Mouse (Mus musculus): ENCODE results near the gene Gm7247. TPM values are rescaled to one million over a fixed set of nuclear protein-coding genes. Genes with fewer than 3 reads are reported as not detected.
"Not testable (repeated sequence)": the region's sequence is repeated elsewhere in the genome, so short reads cannot be mapped to it uniquely, and the experiment has no call there.

The Gm7247 gene
- total and polyA plus RNA-seq, 2 experiments: not detected

DNA sequence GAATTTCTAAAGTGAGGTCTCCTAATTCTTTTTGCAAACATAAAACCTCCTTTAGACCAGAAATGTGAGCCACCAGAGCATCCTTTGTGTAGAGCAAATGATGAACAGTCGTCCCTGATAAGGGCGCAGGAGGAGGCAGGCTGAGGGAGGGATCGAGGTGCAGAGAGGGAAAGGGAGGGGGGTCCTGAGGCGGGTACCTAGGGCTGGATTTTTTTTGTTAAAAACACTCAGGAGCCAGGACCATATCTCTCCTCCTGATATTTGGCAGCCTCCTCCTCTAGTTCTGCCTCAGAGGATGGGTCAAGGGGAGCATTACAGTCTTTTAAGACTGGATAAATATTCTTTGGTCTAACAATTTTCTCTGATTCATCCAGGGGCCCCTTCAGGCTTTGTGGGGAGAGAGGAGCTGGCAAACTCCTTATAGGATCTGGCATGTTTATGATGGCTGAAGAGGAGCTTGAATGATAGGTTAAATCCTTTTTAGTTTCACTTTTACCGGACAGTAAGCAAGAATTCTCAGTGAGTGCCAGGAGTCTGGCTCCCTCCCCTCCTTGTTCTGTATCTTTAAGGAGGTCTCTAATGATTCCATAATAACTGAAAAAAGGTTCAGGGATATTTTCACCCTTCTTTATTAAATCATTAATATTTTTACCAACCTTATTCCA is 120.6 kb downstream of the Gm7247 start:
- DNase-seq (ENCODE audit: extremely low read depth, low read depth, low spot score): peak; percentile 20
- H3K4me3 ChIP-seq (ENCODE audit: insufficient read depth, low read depth, low read length): no peak overlapping the region

DNA sequence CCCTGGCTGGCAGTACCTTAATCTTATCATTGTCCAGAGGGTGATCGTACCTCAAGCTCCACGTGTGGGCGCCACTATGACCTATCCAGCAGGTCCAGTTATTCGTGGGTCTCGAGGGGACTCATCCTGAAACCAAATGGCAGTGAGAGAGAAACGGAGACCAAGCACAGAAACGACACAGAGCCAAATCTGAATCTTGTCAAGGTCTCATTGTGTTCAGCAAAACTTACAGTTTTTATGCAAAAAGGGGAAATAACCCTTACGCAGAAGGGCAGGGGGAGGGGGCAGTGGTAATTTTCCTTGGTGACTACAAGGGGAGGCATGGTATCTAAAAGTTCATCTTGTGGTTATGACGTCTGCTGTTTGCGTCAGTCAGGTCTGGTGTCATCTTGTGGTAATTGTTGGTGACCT is 121.4 kb downstream of the Gm7247 start:
- WGBS: 74% methylated on average over 10 of the region's 10 CpGs
- H3K27ac ChIP-seq (replicated peaks; ENCODE audit: insufficient read depth, low read depth, low read length); H3K9ac ChIP-seq (ENCODE audit: low read depth, low read length); H3K4me3 ChIP-seq (ENCODE audit: insufficient read depth, low read depth, low read length); H3K79me2 ChIP-seq (ENCODE audit: control insufficient read depth, insufficient read depth, low read length); H3K4me1 ChIP-seq (ENCODE audit: control insufficient read depth, insufficient read depth, low read length); H3K27me3 ChIP-seq (ENCODE audit: control insufficient read depth, insufficient read depth, low read length); H3K36me3 ChIP-seq (ENCODE audit: control insufficient read depth, insufficient read depth, low read length); DNase-seq (ENCODE audit: extremely low read depth, low read depth, low spot score): not testable (repeated sequence)

More for the DNA sequence above, 120.6 kb downstream of the Gm7247 start:
- Histone ChIP-seq H3K4me1 (ENCODE audit: control insufficient read depth, insufficient read depth, low read length) (no peaks in the 10 kb centered on the region), H3K79me2 (ENCODE audit: control insufficient read depth, insufficient read depth, low read length) (no peaks in the 10 kb centered on the region), H3K27me3 (ENCODE audit: control insufficient read depth, insufficient read depth, low read length) (no peaks in the 10 kb centered on the region), H3K9ac (ENCODE audit: low read depth, low read length) (no peak overlapping the region), H3K36me3 (ENCODE audit: control insufficient read depth, insufficient read depth, low read length) (no peaks in the 10 kb centered on the region), H3K27ac (replicated peaks; ENCODE audit: insufficient read depth, low read depth, low read length) (no peak overlapping the region)
- TF ChIP-seq CTCF (IDR thresholded peaks at IDR 0.05; ENCODE audit: low read depth, low read length) (no peak), POLR2A (IDR thresholded peaks at IDR 0.05; ENCODE audit: extremely low read depth, insufficient read depth, low read length) (no peak)
- 75% methylated on average over 5 of the region's 5 CpGs for WGBS

DNA sequence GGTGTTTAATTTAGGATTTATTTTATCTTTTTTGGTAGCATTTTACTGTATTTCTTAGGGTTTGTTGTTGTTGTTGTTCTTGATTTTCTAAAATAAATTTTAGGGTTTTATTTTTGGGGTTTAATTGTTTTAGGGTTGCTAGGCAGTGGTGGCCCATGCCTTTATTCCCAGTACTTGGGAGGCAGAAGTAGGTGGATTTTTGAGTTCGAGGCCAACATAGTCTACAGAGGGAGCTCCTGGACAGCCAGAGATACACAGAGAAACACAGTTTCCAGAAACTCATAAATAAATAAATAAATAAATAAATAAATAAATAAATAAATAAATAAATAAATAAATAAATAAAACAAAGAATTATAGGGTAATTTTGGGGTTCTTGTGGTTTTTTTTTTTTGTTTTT is 122.1 kb downstream of the Gm7247 start:
- Histone ChIP-seq H3K27me3 (ENCODE audit: control insufficient read depth, insufficient read depth, low read length) (no peaks in the 10 kb centered on the region), H3K27ac (replicated peaks; ENCODE audit: insufficient read depth, low read depth, low read length) (no peak overlapping the region), H3K9ac (ENCODE audit: low read depth, low read length) (no peak overlapping the region), H3K36me3 (ENCODE audit: control insufficient read depth, insufficient read depth, low read length) (no peaks in the 10 kb centered on the region), H3K4me3 (ENCODE audit: insufficient read depth, low read depth, low read length) (no peak overlapping the region), H3K79me2 (ENCODE audit: control insufficient read depth, insufficient read depth, low read length) (no peaks in the 10 kb centered on the region), H3K4me1 (ENCODE audit: control insufficient read depth, insufficient read depth, low read length) (no peaks in the 10 kb centered on the region)
- no peak for DNase-seq (ENCODE audit: extremely low read depth, low read depth, low spot score)
- TF ChIP-seq POLR2A (IDR thresholded peaks at IDR 0.05; ENCODE audit: extremely low read depth, insufficient read depth, low read length) (no peak), CTCF (IDR thresholded peaks at IDR 0.05; ENCODE audit: low read depth, low read length) (no peak)
- WGBS: 91% methylated on average over 1 of the region's 1 CpGs

DNA sequence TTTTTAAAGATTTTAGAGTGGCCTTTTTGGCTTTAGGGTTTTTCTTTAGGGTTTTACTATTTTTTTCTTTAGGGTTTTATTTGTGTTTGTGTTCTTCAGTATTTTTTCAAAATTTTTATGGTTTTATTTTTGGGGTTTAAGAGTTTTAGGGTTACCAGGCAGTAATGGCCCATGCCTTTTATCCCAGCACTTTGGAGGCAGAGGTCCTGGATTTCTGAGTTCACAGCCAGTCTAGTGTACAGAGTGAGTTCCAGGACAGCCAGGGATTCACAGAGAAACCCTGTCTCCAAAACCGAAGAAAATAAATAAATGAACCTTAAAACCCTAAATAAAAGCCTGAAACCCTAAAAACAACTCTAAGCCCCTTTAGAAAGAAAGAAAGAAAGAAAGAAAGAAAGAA is 124.6 kb downstream of the Gm7247 start:
- WGBS: 82% methylated on average over 1 of the region's 1 CpGs
- TF ChIP-seq POLR2A (IDR thresholded peaks at IDR 0.05; ENCODE audit: extremely low read depth, insufficient read depth, low read length) (no peak), CTCF (IDR thresholded peaks at IDR 0.05; ENCODE audit: low read depth, low read length) (no peak)
- Histone ChIP-seq H3K9ac (ENCODE audit: low read depth, low read length) (no peak overlapping the region), H3K36me3 (ENCODE audit: control insufficient read depth, insufficient read depth, low read length) (no peaks in the 10 kb centered on the region), H3K27me3 (ENCODE audit: control insufficient read depth, insufficient read depth, low read length) (no peaks in the 10 kb centered on the region), H3K27ac (replicated peaks; ENCODE audit: insufficient read depth, low read depth, low read length) (no peak overlapping the region), H3K4me1 (ENCODE audit: control insufficient read depth, insufficient read depth, low read length) (no peaks in the 10 kb centered on the region), H3K4me3 (ENCODE audit: insufficient read depth, low read depth, low read length) (no peak overlapping the region), H3K79me2 (ENCODE audit: control insufficient read depth, insufficient read depth, low read length) (no peaks in the 10 kb centered on the region)
- DNase-seq (ENCODE audit: extremely low read depth, low read depth, low spot score): no peak

DNA sequence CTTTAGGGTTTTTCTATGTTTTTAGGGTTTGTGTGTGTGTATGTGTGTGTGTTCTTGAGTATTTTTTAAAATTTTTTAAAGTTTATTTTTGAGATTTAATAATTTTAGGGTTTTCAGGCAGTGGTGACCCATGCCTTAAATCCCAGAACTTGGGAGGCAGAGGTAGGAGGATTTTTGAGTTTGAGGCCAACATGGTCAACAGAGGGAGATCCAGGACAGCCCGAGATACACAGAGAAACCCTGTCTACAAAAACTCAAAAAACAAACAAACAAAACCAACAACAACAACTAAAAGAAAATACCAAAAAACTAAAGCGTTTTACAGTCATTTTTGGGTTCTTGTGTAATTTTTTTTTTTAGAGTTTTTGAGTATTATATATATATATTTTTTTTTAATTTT is 134.2 kb downstream of the Gm7247 start:
- no peak overlapping the region for H3K27ac ChIP-seq (replicated peaks; ENCODE audit: insufficient read depth, low read depth, low read length)
- WGBS: 77% methylated on average over 2 of the region's 2 CpGs
- no peak overlapping the region for H3K4me3 ChIP-seq (ENCODE audit: insufficient read depth, low read depth, low read length)
- no peaks in the 10 kb centered on the region for H3K79me2 ChIP-seq (ENCODE audit: control insufficient read depth, insufficient read depth, low read length)
- TF ChIP-seq CTCF (IDR thresholded peaks at IDR 0.05; ENCODE audit: low read depth, low read length) (no peak), POLR2A (IDR thresholded peaks at IDR 0.05; ENCODE audit: extremely low read depth, insufficient read depth, low read length) (no peak)
- DNase-seq (ENCODE audit: extremely low read depth, low read depth, low spot score): no peak
- H3K36me3 ChIP-seq (ENCODE audit: control insufficient read depth, insufficient read depth, low read length): no peaks in the 10 kb centered on the region
- no peaks in the 10 kb centered on the region for H3K27me3 ChIP-seq (ENCODE audit: control insufficient read depth, insufficient read depth, low read length)
- no peaks in the 10 kb centered on the region for H3K4me1 ChIP-seq (ENCODE audit: control insufficient read depth, insufficient read depth, low read length)
- no peak overlapping the region for H3K9ac ChIP-seq (ENCODE audit: low read depth, low read length)

DNA sequence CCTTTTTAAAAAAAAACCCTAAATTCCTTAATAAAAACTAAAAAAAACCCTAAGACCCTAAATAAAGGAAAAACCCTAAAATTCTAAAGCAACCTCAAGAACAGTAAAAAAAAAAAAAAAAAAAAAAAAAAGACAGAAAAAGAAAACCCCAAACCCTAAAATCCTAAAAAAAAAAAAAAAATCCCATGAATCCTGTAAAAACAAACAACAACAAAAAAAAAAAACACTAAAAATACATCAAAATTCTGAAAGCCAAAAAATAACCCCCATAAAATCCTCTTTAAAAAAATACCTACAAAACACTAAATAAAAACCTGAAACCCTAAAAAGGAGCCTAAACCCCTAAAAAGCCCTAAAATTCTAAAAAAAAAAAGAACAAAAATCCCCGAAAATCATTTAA is 135.4 kb downstream of the Gm7247 start:
- Histone ChIP-seq H3K79me2 (ENCODE audit: control insufficient read depth, insufficient read depth, low read length) (no peaks in the 10 kb centered on the region), H3K9ac (ENCODE audit: low read depth, low read length) (no peak overlapping the region), H3K4me1 (ENCODE audit: control insufficient read depth, insufficient read depth, low read length) (no peaks in the 10 kb centered on the region), H3K27ac (replicated peaks; ENCODE audit: insufficient read depth, low read depth, low read length) (no peak overlapping the region), H3K4me3 (ENCODE audit: insufficient read depth, low read depth, low read length) (no peak overlapping the region), H3K27me3 (ENCODE audit: control insufficient read depth, insufficient read depth, low read length) (no peaks in the 10 kb centered on the region), H3K36me3 (ENCODE audit: control insufficient read depth, insufficient read depth, low read length) (no peaks in the 10 kb centered on the region)
- DNase-seq (ENCODE audit: extremely low read depth, low read depth, low spot score): no peak
- 91% methylated on average over 1 of the region's 1 CpGs for WGBS
- TF ChIP-seq CTCF (IDR thresholded peaks at IDR 0.05; ENCODE audit: low read depth, low read length) (no peak), POLR2A (IDR thresholded peaks at IDR 0.05; ENCODE audit: extremely low read depth, insufficient read depth, low read length) (no peak)

All from liver, adult 2 months (tissue).